Mouse (Mus musculus) heart, adult 2 months (tissue): Measurements from ENCODE around the gene Ehhadh. TPM values are rescaled to one million over a fixed set of nuclear protein-coding genes. Genes with fewer than 3 reads are reported as not detected.

Experiments used
- DNase-seq, 2 experiments: peaks; one replicate each; pipeline ENCODE4 v3.0.0; 2021
- H3K27ac ChIP-seq: fragments of 200-600 bp; 2 replicates; pipeline ENCODE4 v1.8.1; 2022
- H3K27me3 ChIP-seq: fragments of 200-500 bp; 2 replicates; pipeline ENCODE4 v1.6.1; 2012; ENCODE audit warnings: mild to moderate bottlenecking, low read length, inconsistent platforms, mixed read lengths; ENCODE audit not compliant: control insufficient read depth, insufficient read depth
- H3K36me3 ChIP-seq: fragments of 200-500 bp; 2 replicates; pipeline ENCODE4 v1.6.1; 2012; ENCODE audit warnings: low read length, inconsistent platforms; ENCODE audit not compliant: control insufficient read depth, insufficient read depth
- H3K4me1 ChIP-seq: fragments of 200-500 bp; 2 replicates; pipeline ENCODE4 v1.6.1; 2011; ENCODE audit warnings: low read length; ENCODE audit not compliant: control insufficient read depth, insufficient read depth
- H3K4me3 ChIP-seq: fragments of 200-600 bp; 2 replicates; pipeline ENCODE4 v1.8.1; 2022
- H3K79me2 ChIP-seq: fragments of 200-500 bp; replicated peaks from 2 replicates; pipeline ENCODE4 v1.6.1; 2012; ENCODE audit warnings: mild to moderate bottlenecking, inconsistent platforms, low read length, moderate library complexity, mixed read lengths; ENCODE audit not compliant: control insufficient read depth, insufficient read depth
- H3K9ac ChIP-seq: fragments of 200-500 bp; 2 replicates; pipeline ENCODE4 v1.6.1; 2012; ENCODE audit warnings: low read depth, mild to moderate bottlenecking, control low read depth, inconsistent platforms, low read length, mixed read lengths
- CTCF ChIP-seq: fragments of 200-600 bp; IDR thresholded peaks from 2 replicates; pipeline ENCODE4 v1.8.1; 2022; ENCODE audit warnings: antibody characterized with exemption, mild to moderate bottlenecking, moderate library complexity
- EP300 ChIP-seq: fragments of 200-500 bp; IDR thresholded peaks from 2 replicates; pipeline ENCODE4 v1.6.1; 2011; ENCODE audit warnings: low read depth, low read length, control low read depth; ENCODE audit not compliant: insufficient read depth
- POLR2A ChIP-seq: fragments of 200-500 bp; IDR thresholded peaks from 2 replicates; pipeline ENCODE4 v1.6.1; 2011; ENCODE audit warnings: mild to moderate bottlenecking, low read depth, low read length, control low read depth; ENCODE audit not compliant: insufficient read depth
- WGBS: fragments of 180-500 bp; shearing (Covaris S2); methylation state at CpG from one replicate; pipeline ENCODE4 v1.1.7; 2018; 5-methylcytosine and 5-hydroxymethylcytosine counted together
- intact Hi-C: fragments of 180-260 bp; cut with DNase I; formaldehyde crosslinking; loops from one replicate; pipeline ENCODE4 v1.15.1; 2025
- polyA plus RNA-seq: library from polyadenylated mRNA; depleted of rRNA; stranded (reverse); fragments of >200 nt; gene quantifications from 2 replicates; pipeline ENCODE4 v1.2.3, GENCODE M21; 2012; rRNA removed
- total RNA-seq, 2 experiments: library from RNA; stranded (reverse); gene quantifications; 2 replicates each; pipeline ENCODE4 v1.2.3; 2021

Gene Ehhadh
- total and polyA plus RNA-seq, 3 experiments, result 6.6 to 16.9 (median 13.6) TPM

DNA sequence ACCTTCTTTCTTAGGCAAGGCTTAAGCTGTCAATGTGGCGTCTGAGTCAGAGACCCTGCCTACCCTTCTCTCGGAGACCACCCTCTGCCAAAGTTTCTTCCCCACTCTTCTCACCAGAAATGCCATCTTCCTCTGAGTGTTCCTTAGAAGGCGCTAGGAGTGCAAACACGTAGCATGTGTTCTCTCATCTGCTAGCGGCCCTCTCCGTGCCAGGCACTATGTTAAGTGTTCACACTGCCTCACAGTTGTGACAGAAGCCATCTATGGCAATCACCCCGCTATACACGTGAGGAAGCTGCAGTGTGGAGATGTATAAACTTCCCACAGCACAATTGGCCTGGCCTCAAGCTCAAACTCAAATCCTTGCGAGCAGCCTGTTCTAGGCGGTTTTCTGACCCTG lies 73.1 kb downstream of the Ehhadh start:
- Histone ChIP-seq H3K27ac (no peak overlapping the region), H3K36me3 (no peaks in the 10 kb centered on the region), H3K4me3 (no peak overlapping the region), H3K79me2 (no peaks in the 10 kb centered on the region), H3K4me1 (no peaks in the 10 kb centered on the region; the same call in 1 of the 2 replicates), H3K27me3 (no peaks in the 10 kb centered on the region), H3K9ac (no peak overlapping the region)
- intact Hi-C loops, result no loop called here
- no peak for DNase-seq
- TF ChIP-seq EP300 (no peak), CTCF (no peak), POLR2A (no peak)
- 85% methylated on average over 10 of the region's 10 CpGs for WGBS

Other genes starting within 250 kb of the Ehhadh start
- 10 to 100 TPM; 23.8 to 25.2 TPM for gene 2510009E07Rik, start 93.1 kb downstream of the Ehhadh start, total RNA-seq
- 10.9 and 20.3 TPM in 2 replicates for gene 2510009E07Rik, start 93.1 kb downstream of the Ehhadh start, polyA plus RNA-seq
- gene Map3k13, start 6.5 kb upstream of the Ehhadh start, total RNA-seq, result under 1 TPM; 0.96 to 0.97 TPM
- gene Map3k13, start 6.5 kb upstream of the Ehhadh start, polyA plus RNA-seq, result 0.62 and 1.1 TPM in 2 replicates
- 10 to 100 TPM; 11.8 to 13.5 TPM for gene Tmem41a, start 159.7 kb upstream of the Ehhadh start, total RNA-seq
- gene Tmem41a, start 159.7 kb upstream of the Ehhadh start, polyA plus RNA-seq, result 16.9 and 24.6 TPM in 2 replicates
- not detected for gene Liph, start 207.9 kb upstream of the Ehhadh start, total RNA-seq
- 0.09 and 0.20 TPM in 2 replicates for gene Liph, start 207.9 kb upstream of the Ehhadh start, polyA plus RNA-seq
- 10 to 100 TPM; 20.2 to 24.1 TPM for gene Senp2, start 221.7 kb upstream of the Ehhadh start, total RNA-seq
- gene Senp2, start 221.7 kb upstream of the Ehhadh start, polyA plus RNA-seq, result 5.9 and 16.3 TPM in 2 replicates